Mouse (Mus musculus) splenic B cell, adult 2 months (primary cell): ENCODE measurements around the gene Mfap3l.
"Not testable (repeated sequence)": the region's sequence is repeated elsewhere in the genome, so short reads cannot be mapped to it uniquely, and the experiment has no call there.

ENCODE experiments used
- DNase-seq: peaks from one replicate; pipeline ENCODE4 v3.0.0-alpha.2; 2011; ENCODE audit warnings: low read depth, low spot score
- H3K27me3 ChIP-seq: 2 replicates; pipeline ENCODE4 v1.6.1; 2012; ENCODE audit warnings: mild to moderate bottlenecking, low read length, moderate library complexity, mixed read lengths; ENCODE audit not compliant: control insufficient read depth, poor library complexity, insufficient read depth, severe bottlenecking
- H3K36me3 ChIP-seq: 2 replicates; pipeline ENCODE4 v1.6.1; 2012; ENCODE audit warnings: mild to moderate bottlenecking, low read length, moderate library complexity, mixed read lengths; ENCODE audit not compliant: control insufficient read depth, poor library complexity, insufficient read depth, severe bottlenecking

Mfap3l gene

GRCm38 (mm10) chr8:60635846-60636245 is 3.2 kb downstream of the Mfap3l start:
- DNase-seq, result no peak
- H3K27me3 ChIP-seq, result no peaks in the 10 kb centered on the region; the same call in 1 of the 2 replicates
- H3K36me3 ChIP-seq, result no peaks in the 10 kb centered on the region

GRCm38 (mm10) chr8:60640046-60640445 is 7.4 kb downstream of the Mfap3l start:
- DNase-seq, result no peak
- Histone ChIP-seq H3K36me3 (no peaks in the 10 kb centered on the region), H3K27me3 (no peaks in the 10 kb centered on the region)

- DNase-seq, result no peak
- H3K36me3 ChIP-seq, result no peaks in the 10 kb centered on the region
- no peaks in the 10 kb centered on the region for H3K27me3 ChIP-seq
Measured at GRCm38 (mm10) chr8:60643416-60644020, 10.9 kb downstream of the Mfap3l start.

- Histone ChIP-seq H3K27me3 (no peaks in the 10 kb centered on the region), H3K36me3 (no peaks in the 10 kb centered on the region)
- DNase-seq, result no peak
Measured at GRCm38 (mm10) chr8:60645164-60645563, 12.5 kb downstream of the Mfap3l start.

GRCm38 (mm10) chr8:60645911-60646310 is 13.3 kb downstream of the Mfap3l start:
- no peaks in the 10 kb centered on the region for H3K27me3 ChIP-seq
- DNase-seq, result no peak
- H3K36me3 ChIP-seq, result no peaks in the 10 kb centered on the region

- H3K36me3 ChIP-seq, result no peaks in the 10 kb centered on the region
- H3K27me3 ChIP-seq, result no peaks in the 10 kb centered on the region
- DNase-seq, result no peak
Measured at GRCm38 (mm10) chr8:60647291-60647690, 14.7 kb downstream of the Mfap3l start.

GRCm38 (mm10) chr8:60649081-60649480 is 16.5 kb downstream of the Mfap3l start:
- Histone ChIP-seq H3K36me3 (no peaks in the 10 kb centered on the region), H3K27me3 (no peaks in the 10 kb centered on the region)
- no peak for DNase-seq

GRCm38 (mm10) chr8:60650119-60650518 is 17.5 kb downstream of the Mfap3l start:
- Histone ChIP-seq H3K36me3 (no peaks in the 10 kb centered on the region), H3K27me3 (no peaks in the 10 kb centered on the region)
- DNase-seq, result no peak

GRCm38 (mm10) chr8:60657425-60658113 is 24.9 kb downstream of the Mfap3l start:
- Histone ChIP-seq H3K27me3 (no peaks in the 10 kb centered on the region), H3K36me3 (no peaks in the 10 kb centered on the region)
- no peak for DNase-seq

GRCm38 (mm10) chr8:60658114-60658500 is 25.5 kb downstream of the Mfap3l start:
- Histone ChIP-seq H3K36me3 (no peaks in the 10 kb centered on the region), H3K27me3 (no peaks in the 10 kb centered on the region)
- DNase-seq, result no peak

- not testable (repeated sequence) for DNase-seq, H3K36me3 ChIP-seq, H3K27me3 ChIP-seq
Measured at GRCm38 (mm10) chr8:60658686-60659085, 26.1 kb downstream of the Mfap3l start.

- no peaks in the 10 kb centered on the region for H3K27me3 ChIP-seq
Measured at GRCm38 (mm10) chr8:60659721-60660120, 27.1 kb downstream of the Mfap3l start.

GRCm38 (mm10) chr8:60661191-60661590 is 28.6 kb downstream of the Mfap3l start:
- no peak for DNase-seq
- H3K36me3 ChIP-seq, result no peaks in the 10 kb centered on the region
- no peaks in the 10 kb centered on the region for H3K27me3 ChIP-seq

More at GRCm38 (mm10) chr8:60659721-60660120, 27.1 kb downstream of the Mfap3l start:
- DNase-seq, result no peak
- no peaks in the 10 kb centered on the region for H3K36me3 ChIP-seq

GRCm38 (mm10) chr8:60663552-60663951 is 30.9 kb downstream of the Mfap3l start:
- no peaks in the 10 kb centered on the region for H3K27me3 ChIP-seq

GRCm38 (mm10) chr8:60665821-60666220 is 33.2 kb downstream of the Mfap3l start:
- DNase-seq, result no peak
- H3K36me3 ChIP-seq, result no peaks in the 10 kb centered on the region
- no peaks in the 10 kb centered on the region for H3K27me3 ChIP-seq

More at GRCm38 (mm10) chr8:60663552-60663951, 30.9 kb downstream of the Mfap3l start:
- H3K36me3 ChIP-seq, result no peaks in the 10 kb centered on the region
- no peak for DNase-seq
